Mouse (Mus musculus): ENCODE data around the gene Csf2rb2.

DNA sequence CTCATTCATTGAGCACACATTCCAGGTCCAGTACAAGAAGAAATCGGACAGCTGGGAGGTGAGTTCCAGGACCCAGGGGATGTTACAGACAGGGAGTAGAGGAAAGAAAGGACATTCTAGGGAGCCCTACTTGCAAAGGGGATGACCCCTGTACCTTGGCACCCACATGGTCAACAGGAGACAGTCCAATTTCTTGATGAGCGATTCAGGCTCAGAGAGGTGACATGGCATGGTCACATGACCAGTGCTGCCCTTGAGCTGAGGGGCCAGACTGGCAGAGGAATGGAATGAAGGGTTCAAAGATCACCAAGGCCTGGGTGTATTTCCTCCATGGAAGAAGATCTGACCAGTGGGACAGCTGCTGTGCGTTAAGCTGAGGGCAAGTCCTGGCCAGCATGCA is 39.0 kb upstream of the Csf2rb2 start:
- TF ChIP-seq POLR2A (IDR thresholded peaks at IDR 0.05; ENCODE audit: extremely low read depth, insufficient read depth, low read length) (no peak), CTCF (IDR thresholded peaks at IDR 0.05; ENCODE audit: low read depth, low read length) (no peak)
